Mouse (Mus musculus) left cerebral cortex, adult 9 months (tissue): ENCODE measurements around the gene Tbxas1.
A peak's percentile ranks its signal among the peaks of the same experiment; 100 is the strongest.

Experiments
- DNase-seq, 2 experiments: peaks; one replicate each; pipeline ENCODE4 v3.0.0; 2022; ENCODE audit warnings: low spot score in 2 of 2

Tbxas1 gene

GRCm38 (mm10) chr6:38995774-38996173 lies 120.6 kb downstream of the Tbxas1 start:
- no peak for DNase-seq

- no peak for DNase-seq
Observed at GRCm38 (mm10) chr6:38997838-38998237, 122.6 kb downstream of the Tbxas1 start.

- DNase-seq: no peak
Observed at GRCm38 (mm10) chr6:39003126-39003525, 127.9 kb downstream of the Tbxas1 start.

GRCm38 (mm10) chr6:39004003-39004473 lies 128.8 kb downstream of the Tbxas1 start:
- DNase-seq: no peak

- DNase-seq: no peak
Observed at GRCm38 (mm10) chr6:39005267-39005944, 130.2 kb downstream of the Tbxas1 start.

DNA sequence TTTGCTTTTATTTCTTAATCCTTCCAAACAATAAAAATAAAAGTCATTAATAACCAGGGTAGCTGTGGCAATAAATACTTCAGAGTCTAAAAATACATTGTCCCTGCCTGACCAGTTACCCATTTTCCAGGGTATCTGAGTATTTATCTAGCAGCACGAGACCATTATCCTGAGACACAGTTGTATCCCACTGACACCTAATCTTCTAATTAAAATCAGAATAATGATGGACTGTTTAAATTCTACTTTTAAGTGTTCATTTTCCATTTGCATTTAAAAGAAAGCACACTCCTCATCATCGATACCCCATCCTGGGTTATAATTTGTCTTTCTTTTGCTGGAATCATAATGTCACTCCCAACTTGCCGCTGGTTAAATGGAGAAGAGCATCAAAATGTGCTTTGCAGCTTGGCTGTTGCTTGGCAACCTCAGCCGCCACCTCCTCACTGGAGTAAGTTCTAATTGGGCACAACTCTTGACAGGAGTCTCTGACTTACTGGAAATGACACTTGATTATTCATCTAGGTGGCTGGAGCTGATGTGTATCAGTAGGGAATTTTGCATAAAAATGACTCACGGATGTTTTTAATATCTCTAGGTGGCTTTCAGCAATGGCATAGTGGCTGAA lies 130.9 kb downstream of the Tbxas1 start:
- DNase-seq: peak; percentile 25 to 29

GRCm38 (mm10) chr6:39007223-39007622 lies 132.0 kb downstream of the Tbxas1 start:
- DNase-seq: no peak

- DNase-seq: no peak
Observed at GRCm38 (mm10) chr6:39008116-39008515, 132.9 kb downstream of the Tbxas1 start.

DNA sequence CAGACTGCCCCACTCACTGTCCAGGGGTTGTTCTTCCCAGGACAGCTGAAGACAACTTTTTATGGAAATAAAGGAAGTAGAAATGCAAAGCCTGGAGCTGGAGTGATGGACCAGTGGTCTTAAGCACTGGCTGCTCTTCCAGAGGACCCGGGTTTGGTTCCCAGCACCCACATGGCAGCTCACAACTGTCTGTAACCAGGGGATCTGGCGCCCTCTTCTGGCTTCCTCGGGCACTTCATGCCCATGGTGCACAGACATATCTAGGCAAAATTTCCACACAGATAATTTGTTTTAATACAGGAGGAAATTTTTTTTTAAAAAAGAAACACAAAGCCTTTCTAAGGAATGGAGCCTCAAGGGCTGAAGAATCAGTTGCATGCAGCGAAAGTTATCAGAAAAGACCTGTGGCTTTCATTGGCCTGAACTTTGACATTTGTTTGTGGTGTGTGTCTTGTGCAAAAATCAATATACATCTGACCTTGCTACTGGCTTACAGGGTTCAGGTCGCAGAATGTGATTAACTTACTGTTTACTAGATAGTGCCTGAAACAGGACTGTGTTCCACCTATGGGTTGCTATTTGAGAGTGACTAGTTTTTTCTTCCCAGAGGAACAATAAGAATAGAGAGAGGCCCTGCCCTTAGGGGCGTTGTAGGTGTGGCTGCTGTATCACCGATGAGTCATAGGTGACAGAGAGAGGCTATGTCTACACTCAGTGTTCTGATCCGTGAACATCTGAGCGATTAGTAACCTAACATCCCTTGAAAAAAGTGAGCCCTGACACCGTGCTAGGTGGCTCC lies 138.0 kb downstream of the Tbxas1 start:
- DNase-seq: no peak

DNA sequence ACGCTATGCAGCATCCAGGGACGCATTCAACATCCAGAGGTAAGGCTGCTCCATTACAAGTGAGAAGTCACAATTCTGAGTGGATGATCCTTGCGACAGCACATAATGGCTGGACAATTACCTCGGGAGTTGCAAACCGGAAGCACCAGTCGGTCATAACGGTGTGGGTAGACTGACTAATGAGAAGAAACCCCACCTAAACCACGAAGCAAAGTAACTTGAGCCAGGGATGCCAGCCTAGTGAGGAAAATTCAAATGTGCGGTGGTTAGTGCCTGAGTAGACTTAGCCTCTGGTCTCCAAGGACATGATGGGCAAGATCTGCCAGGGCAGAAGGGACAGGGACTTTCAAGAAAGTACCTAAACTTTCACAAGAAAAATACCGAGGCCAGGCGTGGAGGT lies 142.7 kb downstream of the Tbxas1 start:
- no peak for DNase-seq

- no peak for DNase-seq
Observed at GRCm38 (mm10) chr6:39018805-39019204, 143.6 kb downstream of the Tbxas1 start.

- no peak for DNase-seq
Observed at GRCm38 (mm10) chr6:39019219-39019618, 144.0 kb downstream of the Tbxas1 start.

GRCm38 (mm10) chr6:39021909-39022308 lies 146.7 kb downstream of the Tbxas1 start:
- DNase-seq: no peak

GRCm38 (mm10) chr6:39022461-39023181 lies 147.4 kb downstream of the Tbxas1 start:
- no peak for DNase-seq

- no peak for DNase-seq
Observed at GRCm38 (mm10) chr6:39024631-39025030, 149.4 kb downstream of the Tbxas1 start.

DNA sequence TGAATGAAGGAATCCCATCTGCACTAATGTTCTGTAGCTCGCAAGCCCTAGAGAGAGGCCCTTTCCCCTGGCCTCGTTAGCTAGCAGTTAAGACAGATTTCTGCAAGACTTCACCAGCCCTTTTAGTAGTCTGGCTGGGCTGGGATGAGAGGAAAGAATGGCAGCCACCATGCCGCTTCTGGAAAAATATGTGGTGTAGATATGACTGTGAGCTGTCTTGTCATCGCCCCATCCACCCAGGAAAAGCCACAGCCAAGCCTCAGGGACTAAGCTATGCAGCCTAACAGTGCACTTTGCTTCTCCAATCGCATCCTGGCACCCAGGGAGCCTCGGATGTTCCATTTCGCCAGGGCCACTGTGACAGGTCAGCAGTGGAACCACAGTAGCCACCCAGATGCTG lies 149.8 kb downstream of the Tbxas1 start:
- DNase-seq: no peak

GRCm38 (mm10) chr6:39030714-39031113 lies 155.5 kb downstream of the Tbxas1 start:
- DNase-seq: no peak

DNA sequence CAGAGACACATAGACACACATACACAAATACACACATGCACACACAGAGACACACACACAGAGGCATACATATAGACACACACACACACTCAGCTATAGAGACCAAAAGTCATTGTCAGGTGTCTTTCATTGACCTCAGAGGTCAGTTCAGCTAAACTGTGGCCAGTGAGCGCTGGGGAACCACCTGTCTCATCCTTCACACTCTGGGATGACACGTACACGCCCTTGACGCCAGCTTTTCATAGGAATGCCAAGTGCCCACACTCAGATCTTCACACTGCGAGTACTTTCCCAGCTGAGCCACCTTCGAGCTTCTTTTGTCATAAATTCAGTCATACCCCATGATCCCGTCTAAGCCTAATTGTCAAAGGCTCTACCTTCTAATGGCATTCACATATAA lies 158.5 kb downstream of the Tbxas1 start:
- DNase-seq: no peak

DNA sequence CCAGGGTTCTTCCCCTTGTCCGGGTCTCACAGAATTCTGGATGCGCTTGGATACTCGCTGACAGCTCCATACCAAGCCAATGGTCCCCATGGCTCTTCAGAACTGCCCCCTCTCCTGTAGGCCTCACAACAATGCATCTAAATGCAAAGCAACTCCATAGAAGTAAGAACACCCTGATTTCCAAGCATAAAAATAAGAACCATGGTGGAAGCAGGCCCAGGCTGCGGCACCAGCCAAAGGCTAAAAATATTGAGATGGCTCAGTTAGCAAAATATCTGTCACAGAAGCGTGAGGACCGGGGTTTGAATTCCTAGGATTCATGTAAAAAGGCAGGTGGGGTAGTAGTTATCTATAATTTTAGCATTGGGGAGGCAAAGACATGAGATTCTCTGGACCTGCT lies 159.8 kb downstream of the Tbxas1 start:
- no peak for DNase-seq

- no peak for DNase-seq
Observed at GRCm38 (mm10) chr6:39036204-39036603, 161.0 kb downstream of the Tbxas1 start.

GRCm38 (mm10) chr6:39040451-39040850 lies 165.2 kb downstream of the Tbxas1 start:
- no peak for DNase-seq

DNA sequence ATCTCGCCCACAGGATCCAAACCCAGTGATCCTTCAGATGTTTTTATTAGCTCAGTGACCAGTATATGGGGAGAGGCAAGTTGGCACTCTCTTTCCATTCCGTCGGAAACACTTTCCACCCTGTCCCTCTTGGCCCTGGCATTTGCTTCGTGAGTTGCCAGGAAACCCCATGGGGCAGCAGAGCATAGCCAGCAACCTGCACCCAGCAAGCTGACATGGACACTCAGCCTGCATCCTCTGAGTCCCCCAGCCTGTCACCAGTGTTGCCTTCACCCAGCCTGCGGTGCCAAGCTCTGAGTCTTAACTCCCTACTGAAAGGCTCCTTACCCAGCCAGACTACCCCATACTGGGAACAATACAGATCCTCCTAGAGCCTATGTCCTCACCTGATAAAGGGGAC lies 173.9 kb downstream of the Tbxas1 start:
- no peak for DNase-seq
